Mouse (Mus musculus) lung, embryonic 16.5 days (tissue): Measurements from ENCODE around the gene Fxr2. TPM values are rescaled to one million over a fixed set of nuclear protein-coding genes. Genes with fewer than 3 reads are reported as not detected.

ENCODE experiments used
- ATAC-seq: fragments of 200-750 bp; cut with Nextera tagmentation; 2 replicates; pipeline ENCODE4 v1.8.0; 2017; ENCODE audit warnings: low read depth, mild to moderate bottlenecking, moderate library complexity
- H3K27ac ChIP-seq: fragments of 300-500 bp; sonication (generic); 2 replicates; pipeline ENCODE4 v1.5.1; 2014; ENCODE audit warnings: mild to moderate bottlenecking, control low read depth, low read length
- H3K27me3 ChIP-seq: fragments of 300-500 bp; sonication (generic); 2 replicates; pipeline ENCODE4 v1.6.1; 2014; ENCODE audit warnings: low read depth, low read length, mixed read lengths; ENCODE audit not compliant: control insufficient read depth, insufficient read depth
- H3K36me3 ChIP-seq: fragments of 300-500 bp; sonication (generic); 2 replicates; pipeline ENCODE4 v1.6.1; 2014; ENCODE audit warnings: low read length; ENCODE audit not compliant: control insufficient read depth, insufficient read depth
- H3K4me1 ChIP-seq: fragments of 300-500 bp; sonication (generic); replicated peaks from 2 replicates; pipeline ENCODE4 v1.6.1; 2014; ENCODE audit warnings: low read length, mixed read lengths; ENCODE audit not compliant: control insufficient read depth, insufficient read depth
- H3K4me2 ChIP-seq: fragments of 300-500 bp; sonication (generic); 2 replicates; pipeline ENCODE4 v1.6.1; 2014; ENCODE audit warnings: low read depth, low read length, control low read depth
- H3K4me3 ChIP-seq: fragments of 300-500 bp; sonication (generic); 2 replicates; pipeline ENCODE4 v1.5.1; 2014; ENCODE audit warnings: mild to moderate bottlenecking, low read length, control low read depth
- H3K9ac ChIP-seq: fragments of 300-500 bp; sonication (generic); 2 replicates; pipeline ENCODE4 v1.6.1; 2014; ENCODE audit warnings: low read length, control low read depth
- H3K9me3 ChIP-seq: fragments of 300-500 bp; sonication (generic); 2 replicates; pipeline ENCODE4 v1.6.1; 2016; ENCODE audit warnings: low read length; ENCODE audit not compliant: control insufficient read depth
- WGBS: fragments of 180-500 bp; shearing (Covaris S2); extraction: QIAGEN DNeasy Blood & Tissue Kit; methylation state at CpG from one replicate; pipeline ENCODE4 v1.1.7; 2014; 5-methylcytosine and 5-hydroxymethylcytosine counted together
- polyA plus RNA-seq: library from polyadenylated mRNA; unstranded; fragments of >200 nt; fragmentation: Nextera tagmentation; extraction: Ambion mirVana; gene quantifications from 2 replicates; pipeline ENCODE4 v1.2.1, GENCODE M21; 2015

The Fxr2 gene
- polyA plus RNA-seq, 1 experiment from 2014 or later, result 22.6 TPM

DNA sequence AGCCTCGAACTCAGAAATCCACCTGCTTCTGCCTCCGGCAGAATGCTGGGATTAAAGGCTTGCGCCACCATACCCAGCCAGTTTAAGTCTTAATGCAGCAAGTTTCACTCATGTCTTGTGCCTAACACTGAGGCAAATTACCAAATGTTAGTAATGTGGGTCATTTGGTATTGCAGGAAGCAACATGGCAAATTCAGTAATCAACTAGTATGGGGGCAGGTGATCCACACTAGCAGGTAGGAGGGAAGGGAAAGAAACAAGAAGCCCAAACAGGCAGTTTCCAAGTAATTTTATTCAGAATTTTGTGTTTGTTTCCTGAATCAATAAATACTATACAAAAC is 33.8 kb downstream of the Fxr2 start:
- 87% methylated on average over 3 of the region's 3 CpGs for WGBS
- ATAC-seq, result no peak
- H3K4me1 ChIP-seq, result peaks cover 23% of the 10 kb centered on the region

DNA sequence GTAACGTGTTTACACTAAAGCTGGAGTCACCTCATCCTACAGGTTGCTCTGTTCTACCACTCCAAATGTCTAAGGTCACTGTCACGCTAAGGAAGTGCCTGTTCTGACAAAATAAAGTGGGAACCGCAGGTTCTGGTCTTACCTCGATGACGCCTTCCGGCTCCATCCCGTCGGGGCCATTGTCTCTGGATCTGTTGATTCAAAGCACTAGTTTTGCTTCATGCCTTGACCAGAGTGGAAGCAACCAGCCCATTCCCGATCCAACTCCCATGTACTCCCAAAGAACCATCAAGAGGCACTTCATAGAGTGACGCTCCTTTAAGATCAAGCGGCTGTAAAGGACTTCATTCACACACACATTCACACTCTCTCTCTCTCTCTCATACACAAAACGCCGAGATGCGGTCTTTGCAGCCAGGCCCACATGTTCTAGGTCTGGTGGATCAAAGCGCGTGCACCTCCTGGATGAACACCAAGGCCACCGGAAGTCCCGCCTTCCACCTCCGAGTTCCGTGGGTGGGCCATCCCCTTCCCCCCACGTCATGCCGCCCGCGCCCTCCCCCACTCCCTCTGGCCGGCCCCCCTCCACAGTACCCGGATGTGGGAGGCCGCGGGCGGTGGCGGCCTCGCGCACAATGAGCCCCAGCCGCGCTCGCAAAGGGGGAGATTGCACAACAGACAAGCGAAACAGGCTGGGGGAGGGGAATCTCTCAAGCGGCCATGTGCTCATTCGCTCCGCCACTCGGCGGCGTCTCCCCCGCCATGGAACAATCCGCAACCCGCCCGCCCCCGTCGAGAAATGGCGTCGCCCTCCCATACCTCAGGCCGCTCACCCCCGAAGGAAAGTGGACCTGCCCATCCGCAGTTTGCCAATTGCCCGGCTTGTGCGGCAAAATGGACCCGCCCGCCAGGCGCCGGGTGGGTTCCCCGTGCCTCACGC is 38.3 kb downstream of the Fxr2 start:
- H3K27me3 ChIP-seq, result no peaks in the 10 kb centered on the region
- no peaks in the 10 kb centered on the region for H3K9me3 ChIP-seq
- WGBS, result under 1% methylated on average over 50 of the region's 61 CpGs
- peak overlapping the region; percentile 97 for H3K27ac ChIP-seq
- H3K4me3 ChIP-seq, result peak overlapping the region; percentile 68
- ATAC-seq, result peak; percentile 78
- H3K36me3 ChIP-seq, result peaks cover 53% of the 10 kb centered on the region
- peaks cover 21% of the 10 kb centered on the region for H3K4me1 ChIP-seq
- H3K9ac ChIP-seq, result peak overlapping the region; percentile 90
- peak overlapping the region; percentile 93 for H3K4me2 ChIP-seq

More for the DNA sequence above, 33.8 kb downstream of the Fxr2 start:
- no peak overlapping the region for H3K9ac ChIP-seq
- no peak overlapping the region for H3K27ac ChIP-seq
- no peaks in the 10 kb centered on the region for H3K9me3 ChIP-seq
- H3K27me3 ChIP-seq, result no peaks in the 10 kb centered on the region
- H3K4me3 ChIP-seq, result no peak overlapping the region
- H3K4me2 ChIP-seq, result no peak overlapping the region
- peaks cover 53% of the 10 kb centered on the region for H3K36me3 ChIP-seq

DNA sequence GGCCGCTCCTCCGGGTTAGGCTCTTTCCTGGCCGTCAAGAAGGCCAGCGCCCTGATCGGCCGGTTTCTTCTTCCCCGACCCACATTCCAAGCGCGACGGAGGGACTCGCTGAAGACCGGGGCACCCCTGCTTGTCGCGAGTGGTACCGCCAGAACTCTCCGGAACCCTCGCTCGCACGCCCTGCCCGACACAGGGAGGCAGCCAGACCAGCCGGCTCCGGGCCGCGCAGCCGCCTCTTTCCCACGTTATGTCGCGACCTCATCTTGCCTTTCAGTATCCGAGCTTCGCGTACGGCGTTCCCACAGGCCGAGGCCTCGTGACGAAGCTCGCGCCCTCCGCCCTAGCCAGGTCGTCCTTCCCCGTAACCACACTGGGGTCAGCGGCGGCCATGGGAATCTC is 38.9 kb downstream of the Fxr2 start:
- peak overlapping the region; percentile 68 for H3K4me3 ChIP-seq
- H3K9me3 ChIP-seq, result no peaks in the 10 kb centered on the region
- H3K9ac ChIP-seq, result peak overlapping the region; percentile 90
- H3K27me3 ChIP-seq, result no peaks in the 10 kb centered on the region
- peak overlapping the region; percentile 97 for H3K27ac ChIP-seq
- H3K4me2 ChIP-seq, result no peak overlapping the region
- H3K36me3 ChIP-seq, result peaks cover 49% of the 10 kb centered on the region
- under 1% methylated on average over 43 of the region's 43 CpGs for WGBS
- peaks cover 21% of the 10 kb centered on the region for H3K4me1 ChIP-seq
- peak; percentile 3; the same call in 1 of the 2 replicates for ATAC-seq

DNA sequence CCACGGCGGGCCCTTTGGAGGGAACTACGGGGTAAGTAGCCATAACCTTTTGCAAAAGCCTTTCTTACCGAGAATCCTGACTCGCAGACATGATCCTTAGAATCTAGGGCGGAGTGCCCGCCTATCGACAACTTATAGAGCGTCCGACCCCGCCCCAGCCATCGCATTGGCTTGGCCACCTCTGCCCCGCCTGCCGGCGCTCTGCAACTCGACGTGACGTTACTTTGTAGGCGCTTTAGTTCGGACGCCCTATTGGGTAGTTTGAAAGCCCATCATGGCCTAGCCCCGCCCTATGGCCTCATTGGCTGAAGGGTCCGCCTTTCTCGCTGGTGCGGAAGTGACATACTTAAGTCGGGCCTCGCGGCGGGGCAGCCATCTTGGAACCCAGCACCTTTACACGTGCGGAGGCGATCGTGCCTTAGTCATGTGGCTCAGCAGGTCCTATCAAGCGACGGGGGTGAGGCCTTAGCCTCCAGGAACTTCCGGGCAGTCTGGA is 39.5 kb downstream of the Fxr2 start, which contains the start of gene Eif4a1:
Gene Eif4a1, minus strand, starts transcription at position 213 of the 496 bp plus-strand sequence.
- WGBS, result under 1% methylated on average over 36 of the region's 36 CpGs
- Histone ChIP-seq H3K4me1 (peaks cover 21% of the 10 kb centered on the region), H3K4me2 (peak within 1 kb of the TSS; percentile 93), H3K9me3 (no peaks in the 10 kb centered on the region), H3K36me3 (peaks cover 51% of the 10 kb centered on the region), H3K9ac (peak within 1 kb of the TSS; percentile 90), H3K4me3 (peak within 1 kb of the TSS; percentile 68), H3K27ac (peak within 1 kb of the TSS; percentile 97), H3K27me3 (no peaks in the 10 kb centered on the region)
- ATAC-seq, result peak; percentile 97

DNA sequence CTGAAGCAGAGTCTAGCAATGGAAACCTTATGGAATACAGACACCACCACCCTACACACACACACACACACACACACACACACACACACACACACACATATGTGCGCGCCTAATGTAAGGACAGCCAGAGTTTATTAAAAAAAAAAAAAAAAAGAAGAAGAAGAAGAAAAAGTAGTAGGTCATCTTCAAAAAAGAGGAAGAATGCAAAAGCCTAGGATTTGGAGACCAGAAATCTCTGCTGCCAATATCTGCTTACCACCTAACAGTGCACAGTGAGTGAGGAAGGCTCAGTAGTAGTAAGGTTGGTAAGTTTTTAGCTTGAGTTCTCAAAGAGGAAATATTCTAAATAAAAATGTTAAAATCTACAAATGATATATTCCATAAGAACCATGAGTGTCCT is 46.4 kb downstream of the Fxr2 start:
- ATAC-seq, result no peak
- Histone ChIP-seq H3K36me3 (peaks cover 27% of the 10 kb centered on the region), H3K27ac (no peak overlapping the region), H3K9me3 (no peaks in the 10 kb centered on the region), H3K4me2 (no peak overlapping the region), H3K9ac (no peak overlapping the region), H3K27me3 (no peaks in the 10 kb centered on the region), H3K4me1 (peaks cover 25% of the 10 kb centered on the region), H3K4me3 (no peak overlapping the region)
- WGBS, result 100% methylated on average over 2 of the region's 2 CpGs

DNA sequence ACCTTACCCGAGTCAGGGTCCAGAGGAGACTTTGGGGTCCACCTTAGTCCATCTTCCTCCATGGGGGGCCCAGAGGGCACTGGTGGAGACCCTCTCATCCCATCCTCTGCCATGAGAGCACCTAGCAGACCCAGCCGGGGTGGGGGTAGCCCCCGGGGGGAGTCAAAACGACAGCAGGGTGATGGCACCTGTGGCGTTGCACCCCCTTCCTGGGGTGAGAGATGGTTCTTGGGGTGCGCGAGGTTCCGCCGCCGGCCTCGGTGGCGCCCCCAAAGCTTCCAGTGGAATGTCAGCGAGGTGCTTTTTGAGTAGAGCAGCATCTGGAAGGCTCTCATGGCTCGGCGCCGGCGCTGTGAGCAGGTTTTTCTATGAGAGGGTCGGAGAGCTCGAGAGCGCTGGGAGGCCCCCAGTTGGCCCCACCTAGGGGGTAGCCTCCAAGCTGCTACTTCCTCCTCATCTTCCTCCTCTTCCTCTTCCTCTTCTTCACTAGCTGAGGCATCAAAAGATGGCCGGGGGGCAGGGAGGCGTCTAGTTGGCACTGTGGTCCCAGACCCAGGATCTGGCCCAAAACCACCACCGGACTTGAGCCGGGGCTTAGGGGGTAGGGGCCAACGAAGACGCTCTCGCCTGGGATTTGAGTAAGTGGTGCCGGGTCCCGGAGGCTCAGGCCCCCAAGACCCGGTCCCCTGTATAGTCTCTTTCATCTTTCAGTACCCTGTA is 47.5 kb downstream of the Fxr2 start:
- no peaks in the 10 kb centered on the region for H3K9me3 ChIP-seq
- peaks cover 22% of the 10 kb centered on the region for H3K36me3 ChIP-seq
- H3K27me3 ChIP-seq, result no peaks in the 10 kb centered on the region
- 87% methylated on average over 30 of the region's 30 CpGs for WGBS
- ATAC-seq, result no peak
- peaks cover 30% of the 10 kb centered on the region for H3K4me1 ChIP-seq
- peak overlapping the region; percentile 88 for H3K4me3 ChIP-seq
- H3K27ac ChIP-seq, result no peak overlapping the region
- H3K9ac ChIP-seq, result peak overlapping the region; percentile 92; the same call in 1 of the 2 replicates
- H3K4me2 ChIP-seq, result peak overlapping the region; percentile 94

DNA sequence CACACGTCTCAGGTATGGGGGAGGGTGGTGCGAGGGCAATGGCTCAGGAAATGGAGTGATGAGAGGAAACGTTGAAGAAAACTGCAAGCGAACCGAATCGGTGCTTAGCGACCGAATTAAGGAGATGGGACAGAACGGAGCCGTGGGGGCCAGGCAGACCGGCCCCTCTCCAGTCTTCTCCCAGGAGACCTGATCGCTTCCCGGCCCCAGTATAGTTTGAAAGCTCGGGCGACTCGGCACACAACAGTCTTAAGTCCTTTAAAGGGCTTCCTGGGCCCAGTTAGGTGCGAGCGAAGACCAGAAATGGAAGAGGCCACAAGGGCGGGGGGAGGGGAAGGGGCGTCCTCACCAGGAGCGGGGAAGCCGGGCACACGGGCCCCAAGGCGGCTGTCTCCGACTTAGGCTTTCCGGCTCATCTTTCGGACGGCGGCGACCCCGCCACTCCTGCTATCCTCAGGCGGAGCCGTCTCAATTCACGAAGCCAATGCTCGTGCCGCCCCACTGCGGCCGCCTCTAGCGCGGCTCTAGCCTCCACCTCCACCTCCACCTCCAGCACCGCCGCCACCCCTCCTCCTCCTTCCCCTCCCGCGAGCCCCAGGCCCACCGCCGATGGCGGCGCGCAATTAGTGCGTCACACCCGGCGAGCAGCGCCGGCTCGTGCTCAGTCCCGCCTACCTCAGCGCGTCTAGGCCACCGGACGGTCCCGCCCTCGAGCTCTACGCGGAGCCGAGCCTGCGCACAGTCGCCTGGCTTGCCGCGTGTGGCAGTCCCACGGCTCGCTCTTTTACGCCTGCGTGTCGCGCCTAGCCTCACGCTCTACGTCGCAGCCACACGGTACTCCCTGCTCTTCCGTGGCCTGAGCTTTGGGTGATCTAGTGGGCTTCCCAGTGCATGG is 48.8 kb downstream of the Fxr2 start, which contains the start of gene Senp3:
Gene Senp3, minus strand, starts transcription at position 771 of the 895 bp plus-strand sequence.
- H3K4me1 ChIP-seq, result peaks cover 42% of the 10 kb centered on the region
- under 1% methylated on average over 53 of the region's 80 CpGs for WGBS

DNA sequence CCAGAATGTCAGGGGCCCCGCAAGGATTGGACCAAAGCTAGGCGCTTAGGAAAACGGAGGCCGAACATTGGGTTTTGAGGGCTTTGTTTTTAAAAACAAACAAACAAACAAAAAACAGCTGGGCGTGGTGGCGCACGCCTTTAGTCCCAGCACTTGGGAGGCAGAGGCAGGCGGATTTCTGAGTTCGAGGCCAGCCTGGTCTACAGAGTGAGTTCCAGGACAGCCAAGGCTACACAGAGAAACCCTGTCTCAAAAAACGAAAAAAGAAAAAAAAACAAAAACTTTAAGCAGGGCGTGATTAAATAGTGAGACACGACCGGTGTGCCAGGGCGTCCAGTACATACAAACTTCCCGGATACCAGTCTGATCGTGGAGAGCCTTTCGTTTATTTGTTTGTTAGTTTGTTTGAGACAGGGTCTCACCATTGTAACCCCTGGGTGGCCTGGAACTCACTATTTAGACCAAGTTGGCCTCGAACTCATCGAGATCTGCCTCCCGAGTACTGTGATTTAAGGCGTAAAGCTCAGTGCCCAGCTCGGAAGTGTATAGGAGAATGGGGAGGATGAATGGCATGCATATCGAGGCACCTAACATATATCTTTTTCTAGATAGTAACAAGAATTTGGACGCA is 49.5 kb downstream of the Fxr2 start:
- H3K4me3 ChIP-seq, result peak overlapping the region; percentile 88
- no peaks in the 10 kb centered on the region for H3K9me3 ChIP-seq
- peak overlapping the region; percentile 97 for H3K27ac ChIP-seq
- peaks cover 16% of the 10 kb centered on the region for H3K36me3 ChIP-seq
- H3K4me1 ChIP-seq, result peaks cover 48% of the 10 kb centered on the region
- H3K9ac ChIP-seq, result peak overlapping the region; percentile 92
- no peaks in the 10 kb centered on the region for H3K27me3 ChIP-seq
- peak overlapping the region; percentile 78 for H3K4me2 ChIP-seq
- WGBS, result 14% methylated on average over 24 of the region's 24 CpGs
- ATAC-seq, result no peak

More for the DNA sequence above, 48.8 kb downstream of the Fxr2 start, which contains the start of gene Senp3:
- peak within 1 kb of the TSS; percentile 88 for H3K4me3 ChIP-seq
- H3K36me3 ChIP-seq, result peaks cover 22% of the 10 kb centered on the region
- no peaks in the 10 kb centered on the region for H3K9me3 ChIP-seq
- no peaks in the 10 kb centered on the region for H3K27me3 ChIP-seq
- peak within 1 kb of the TSS; percentile 92 for H3K9ac ChIP-seq
- ATAC-seq, result peak; percentile 93
- H3K4me2 ChIP-seq, result peak within 1 kb of the TSS; percentile 94
- H3K27ac ChIP-seq, result peak within 1 kb of the TSS; percentile 97
